Mouse (Mus musculus) macrophage (primary cell): ENCODE results near the gene Snx20. TPM values are rescaled to one million over a fixed set of nuclear protein-coding genes. Genes with fewer than 3 reads are reported as not detected.

Experiments
- polyA plus RNA-seq: library from polyadenylated mRNA; stranded (reverse); fragments of 250-400 nt; gene quantifications from 3 replicates; pipeline ENCODE4 v1.2.4, GENCODE M21; 2018; ENCODE audit warnings: inconsistent platforms

Snx20 gene
- polyA plus RNA-seq, 1 experiment from 2014 or later, result 53.5 TPM

Other genes starting within 250 kb of the Snx20 start
- gene Nkd1, start 114.8 kb downstream of the Snx20 start, polyA plus RNA-seq, result not detected in 3 replicates
- gene Nod2, start 11.2 kb upstream of the Snx20 start, polyA plus RNA-seq, result 2.4 to 4.6 TPM (median 2.9 TPM) in 3 replicates
- gene Cyld, start 60.9 kb upstream of the Snx20 start, polyA plus RNA-seq, result 15.8 to 23.3 TPM (median 18.4 TPM) in 3 replicates